Mouse (Mus musculus) lung, postnatal 4 days (tissue): ENCODE measurements around the gene Hoxd3.

Experiments used
- DNase-seq, 2 experiments: peaks; one replicate each; pipeline ENCODE4 v3.0.0; 2021

The Hoxd3 gene

DNA sequence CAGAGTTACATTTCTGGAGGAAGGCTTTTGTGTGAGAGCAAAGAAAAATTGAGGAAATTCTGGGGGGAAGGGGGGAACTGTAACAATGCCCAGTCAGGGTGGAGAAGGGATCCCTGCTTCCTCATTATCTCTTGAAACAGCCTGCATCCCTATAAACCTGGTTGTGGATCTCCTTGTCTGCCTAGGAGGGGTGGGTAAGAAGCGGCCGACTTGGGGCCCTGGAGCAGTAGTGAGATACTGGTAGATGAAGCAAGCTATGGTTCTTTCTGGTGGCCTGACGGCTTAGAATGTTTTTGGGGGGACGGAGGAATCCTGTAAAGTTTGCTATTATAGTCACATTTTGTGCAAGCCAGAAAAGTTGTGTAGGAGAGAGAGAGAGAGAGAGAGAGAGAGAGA is 18.3 kb upstream of the Hoxd3 start:
- no peak for DNase-seq

DNA sequence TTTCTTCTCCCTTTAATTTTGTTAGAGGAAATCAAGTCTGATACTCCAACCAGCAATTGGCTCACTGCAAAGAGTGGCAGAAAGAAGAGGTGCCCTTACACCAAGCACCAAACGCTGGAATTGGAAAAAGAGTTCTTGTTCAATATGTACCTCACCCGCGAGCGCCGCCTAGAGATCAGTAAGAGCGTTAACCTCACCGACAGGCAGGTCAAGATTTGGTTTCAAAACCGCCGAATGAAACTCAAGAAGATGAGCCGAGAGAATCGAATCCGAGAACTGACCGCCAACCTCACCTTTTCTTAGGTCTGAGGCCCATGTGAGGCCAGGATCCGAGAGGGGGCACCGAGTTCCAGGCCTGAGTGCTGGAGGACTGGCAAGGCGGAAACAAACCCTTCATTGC is 17.7 kb upstream of the Hoxd3 start:
- DNase-seq, result no peak

DNA sequence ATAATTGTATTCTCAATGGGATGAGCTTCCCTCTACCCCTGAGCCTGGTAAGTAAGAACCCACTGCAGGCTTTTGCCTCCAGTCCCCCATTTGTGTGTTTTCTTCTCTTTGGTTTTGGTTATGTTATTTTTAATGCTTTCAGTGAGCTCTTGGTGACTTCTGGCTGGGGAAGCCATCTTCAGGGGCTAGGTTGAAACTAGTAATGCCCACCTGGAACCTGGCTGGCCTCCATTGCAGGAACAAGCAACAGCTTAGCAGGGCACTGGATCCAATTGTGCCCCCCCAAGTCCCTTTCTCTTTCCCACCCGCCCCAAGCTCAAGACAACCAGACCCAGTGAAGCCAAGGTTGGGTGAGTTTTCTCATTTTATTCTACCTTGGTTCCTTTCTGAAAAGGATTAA is 16.3 kb upstream of the Hoxd3 start:
- no peak for DNase-seq

DNA sequence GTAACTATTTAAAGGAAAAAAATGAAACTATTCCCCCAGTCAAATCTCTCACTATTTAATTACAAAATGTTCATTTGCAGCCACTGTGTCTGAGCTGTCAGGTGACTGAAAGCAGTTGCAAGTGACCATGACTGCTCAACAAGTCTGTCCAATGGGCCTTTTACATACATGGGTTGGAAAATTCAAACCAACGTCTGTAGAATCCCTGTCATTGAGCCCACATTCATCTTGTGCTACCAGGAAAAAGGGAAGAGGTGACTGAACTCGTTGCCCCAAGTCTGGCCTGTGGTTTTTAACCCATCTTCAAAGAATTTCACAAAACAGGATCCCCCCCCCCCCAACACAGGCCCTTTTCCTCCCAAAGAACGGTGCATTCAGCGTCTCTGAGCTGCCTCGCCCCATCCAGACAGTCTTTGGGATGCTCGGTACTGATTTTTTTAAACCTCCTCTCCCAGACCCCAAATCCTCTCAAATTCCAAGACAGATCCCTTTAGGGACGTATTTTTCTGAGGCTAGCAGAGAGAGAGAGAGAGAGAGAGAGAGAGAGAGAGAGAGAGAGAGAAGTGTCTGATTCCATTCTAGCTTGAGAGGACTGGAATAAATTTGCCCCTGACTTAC is 15.8 kb upstream of the Hoxd3 start:
- no peak for DNase-seq

DNA sequence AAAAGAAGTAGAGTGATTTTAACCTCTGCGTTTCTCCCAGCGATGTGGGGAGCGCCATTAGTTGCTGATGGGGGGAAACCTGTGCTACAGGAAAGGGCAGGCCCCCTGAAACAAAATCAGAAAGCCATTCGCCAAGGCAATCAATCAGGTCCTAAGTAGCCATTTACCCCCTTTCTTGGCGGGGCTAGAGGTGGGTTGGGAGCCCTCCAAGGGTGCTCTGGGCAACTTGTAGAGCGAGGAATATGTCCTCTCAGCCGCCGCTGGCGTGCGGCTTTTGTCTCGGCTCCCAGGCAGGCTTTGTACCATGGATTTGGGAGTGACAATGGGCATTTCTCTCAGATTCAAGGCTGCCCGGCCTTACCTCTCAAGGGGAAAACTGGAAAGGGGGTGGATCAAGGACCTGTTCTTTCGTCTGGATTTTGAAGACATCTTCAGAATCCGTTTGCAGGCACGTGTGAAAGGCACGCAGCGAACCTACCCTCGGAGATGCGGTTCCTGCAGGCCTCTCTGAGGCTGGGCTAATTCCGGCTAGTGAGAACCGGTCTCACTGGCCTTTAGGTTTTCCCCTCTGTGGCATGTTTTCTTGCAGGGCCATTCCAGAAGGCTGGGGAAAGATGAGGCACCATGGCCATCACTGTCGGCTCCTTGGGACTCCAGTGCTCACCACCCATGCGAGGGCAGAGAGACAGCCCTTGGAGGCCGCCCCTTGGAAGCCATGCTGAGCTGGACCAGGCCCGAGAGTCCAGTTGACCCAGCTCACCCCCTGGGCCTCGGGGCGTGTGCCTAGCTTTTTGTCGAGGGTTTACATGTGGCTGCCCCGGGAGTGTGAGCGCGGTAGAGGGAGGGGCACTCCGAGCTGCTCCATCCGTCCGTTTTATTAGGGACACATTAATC is 15.0 kb upstream of the Hoxd3 start:
- DNase-seq, result no peak

DNA sequence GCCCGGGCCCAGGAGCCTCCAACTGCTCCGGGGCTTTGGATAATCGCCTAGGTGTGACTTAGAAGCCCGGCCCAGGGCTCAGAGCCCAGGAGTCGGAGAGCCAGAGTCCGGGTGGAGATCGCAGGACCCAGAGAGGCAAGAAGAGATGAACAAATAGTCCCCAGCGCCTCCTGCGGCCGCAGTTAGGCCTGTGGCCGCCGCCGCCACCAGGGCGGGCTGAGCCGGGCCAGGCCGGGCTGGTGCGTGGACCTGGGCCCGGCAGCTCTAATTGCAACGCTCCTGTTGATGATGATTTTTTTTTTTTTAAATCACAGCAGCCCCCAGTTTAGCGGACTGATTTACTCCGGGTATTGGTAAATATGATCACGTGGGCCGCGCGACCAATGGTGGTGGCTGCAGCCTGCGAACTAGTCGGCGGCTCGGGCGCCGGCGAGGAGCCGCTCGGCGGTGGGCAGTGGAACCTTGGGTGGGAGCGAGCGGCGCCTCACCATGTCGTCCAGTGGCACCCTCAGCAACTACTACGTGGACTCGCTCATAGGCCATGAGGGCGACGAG is 14.1 kb upstream of the Hoxd3 start, which contains the start of gene Hoxd9:
Gene Hoxd9, plus strand, starts transcription at position 161 of the 555 bp plus-strand sequence.
- DNase-seq, result peak in 1 of 2 experiments; percentile 37

DNA sequence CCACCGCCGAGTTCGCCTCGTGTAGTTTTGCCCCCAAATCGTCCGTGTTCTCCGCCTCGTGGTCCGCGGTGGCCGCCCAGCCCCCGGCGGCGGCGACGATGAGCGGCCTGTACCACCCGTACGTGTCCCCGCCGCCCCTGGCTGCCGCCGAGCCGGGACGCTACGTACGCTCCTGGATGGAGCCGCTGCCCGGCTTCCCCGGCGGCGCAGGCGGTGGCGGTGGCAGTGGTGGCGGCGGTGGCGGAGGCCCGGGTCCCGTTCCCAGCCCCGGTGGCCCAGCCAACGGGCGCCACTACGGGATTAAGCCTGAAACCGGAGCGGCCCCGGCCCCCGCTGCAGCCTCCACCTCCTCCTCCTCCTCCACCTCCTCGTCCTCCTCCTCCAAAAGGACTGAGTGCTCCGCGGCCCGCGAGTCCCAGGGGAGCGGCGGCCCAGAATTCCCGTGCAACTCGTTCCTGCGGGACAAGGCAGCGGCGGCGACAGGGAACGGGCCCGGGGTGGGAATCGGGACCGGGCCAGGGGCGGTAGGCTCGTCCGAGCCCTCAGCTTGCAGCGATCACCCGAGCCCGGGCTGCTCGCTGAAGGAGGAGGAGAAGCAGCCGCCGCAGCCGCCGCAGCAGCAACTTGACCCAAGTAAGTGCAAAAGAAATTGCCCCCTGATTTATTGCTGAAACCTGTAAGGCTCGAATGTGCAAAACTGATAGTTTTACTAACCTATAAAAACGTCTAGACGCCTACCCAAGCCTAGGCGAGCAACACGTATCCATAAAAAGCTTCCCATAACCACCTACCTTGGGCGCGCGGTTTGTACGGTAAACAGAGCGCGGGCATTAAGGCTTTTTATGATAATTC is 13.3 kb upstream of the Hoxd3 start:
- peak in 1 of 2 experiments; percentile 28 for DNase-seq

DNA sequence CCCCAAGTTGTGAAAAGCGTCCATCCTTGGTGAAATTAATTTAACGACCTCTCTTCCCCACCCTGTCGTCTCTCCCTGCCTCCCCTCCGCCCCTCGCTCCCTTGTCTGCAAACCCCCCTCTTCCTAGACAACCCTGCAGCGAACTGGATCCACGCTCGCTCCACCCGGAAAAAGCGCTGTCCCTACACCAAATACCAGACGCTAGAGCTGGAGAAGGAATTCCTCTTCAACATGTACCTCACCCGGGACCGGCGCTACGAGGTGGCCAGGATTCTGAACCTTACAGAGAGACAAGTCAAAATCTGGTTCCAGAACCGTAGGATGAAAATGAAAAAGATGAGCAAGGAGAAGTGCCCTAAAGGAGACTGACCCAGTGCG is 12.7 kb upstream of the Hoxd3 start:
- no peak for DNase-seq

DNA sequence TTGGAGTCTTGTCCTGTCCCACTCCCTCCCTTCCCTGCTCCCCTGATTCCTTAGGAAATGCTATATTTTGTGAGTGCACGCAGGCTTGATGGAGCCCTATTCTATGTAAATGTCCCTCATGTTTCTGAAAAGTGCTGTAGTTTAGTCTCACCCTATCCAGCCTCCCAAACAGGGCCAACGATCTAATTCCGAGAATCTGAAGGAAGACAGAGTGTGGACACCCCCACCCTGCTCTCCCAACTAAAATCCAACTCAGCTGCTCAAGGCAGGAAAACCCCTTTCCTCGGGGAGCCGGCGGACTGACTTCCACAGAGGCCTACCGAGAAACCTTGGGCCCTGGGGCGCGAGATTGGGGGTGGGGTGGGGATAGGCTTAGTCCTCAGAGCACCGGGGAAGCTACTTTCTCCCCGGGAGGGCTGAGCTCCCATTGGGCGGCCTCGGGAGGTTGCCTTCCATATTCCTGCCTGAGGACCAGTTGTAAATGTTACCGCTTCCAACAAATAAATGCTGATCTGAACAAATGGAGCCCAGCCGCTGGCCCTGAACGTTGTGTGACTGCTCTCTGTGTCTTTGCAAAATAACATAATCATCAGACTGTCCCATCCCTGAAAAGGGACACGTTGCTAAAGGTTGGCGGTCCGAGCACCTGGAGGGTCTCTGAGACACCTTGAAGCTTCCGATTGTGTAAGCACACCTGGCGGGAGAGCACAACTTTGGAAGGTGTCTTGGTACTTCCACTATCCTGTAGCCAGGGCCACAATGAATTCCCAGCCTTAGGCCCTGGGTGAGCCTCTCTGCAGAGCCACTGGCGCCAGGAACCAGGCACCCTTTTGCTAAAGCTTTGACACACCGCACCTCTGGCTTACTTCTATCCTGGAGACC is 11.8 kb upstream of the Hoxd3 start:
- DNase-seq, result no peak

DNA sequence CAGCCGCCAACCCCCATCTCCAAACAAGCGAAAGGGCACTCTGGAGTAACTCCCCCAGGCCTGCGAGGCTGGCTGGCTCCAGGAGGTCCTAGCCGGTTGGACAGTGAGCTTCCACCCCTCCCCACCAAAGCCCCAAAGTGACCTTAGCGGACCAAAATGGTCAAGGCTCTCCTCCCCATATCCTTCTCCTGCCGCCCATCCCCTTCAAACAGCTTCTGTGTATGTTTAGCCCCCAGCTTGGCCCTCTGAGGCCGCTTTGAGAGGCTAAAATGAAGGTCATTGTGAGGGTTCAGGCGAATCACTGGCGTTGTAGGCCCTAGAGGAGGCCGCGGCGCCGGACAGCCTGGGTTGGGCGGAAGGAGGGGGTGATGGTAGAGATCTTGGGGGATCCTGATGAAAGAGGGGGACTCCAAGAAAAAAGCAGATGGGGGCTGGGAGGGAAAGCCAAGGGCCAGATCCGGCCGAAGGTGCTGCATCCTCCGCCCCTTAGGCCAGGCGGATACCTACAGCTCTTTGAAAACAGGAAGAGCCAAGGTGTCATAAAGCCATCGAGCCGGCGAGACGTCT is 11.1 kb upstream of the Hoxd3 start:
- DNase-seq, result no peak

DNA sequence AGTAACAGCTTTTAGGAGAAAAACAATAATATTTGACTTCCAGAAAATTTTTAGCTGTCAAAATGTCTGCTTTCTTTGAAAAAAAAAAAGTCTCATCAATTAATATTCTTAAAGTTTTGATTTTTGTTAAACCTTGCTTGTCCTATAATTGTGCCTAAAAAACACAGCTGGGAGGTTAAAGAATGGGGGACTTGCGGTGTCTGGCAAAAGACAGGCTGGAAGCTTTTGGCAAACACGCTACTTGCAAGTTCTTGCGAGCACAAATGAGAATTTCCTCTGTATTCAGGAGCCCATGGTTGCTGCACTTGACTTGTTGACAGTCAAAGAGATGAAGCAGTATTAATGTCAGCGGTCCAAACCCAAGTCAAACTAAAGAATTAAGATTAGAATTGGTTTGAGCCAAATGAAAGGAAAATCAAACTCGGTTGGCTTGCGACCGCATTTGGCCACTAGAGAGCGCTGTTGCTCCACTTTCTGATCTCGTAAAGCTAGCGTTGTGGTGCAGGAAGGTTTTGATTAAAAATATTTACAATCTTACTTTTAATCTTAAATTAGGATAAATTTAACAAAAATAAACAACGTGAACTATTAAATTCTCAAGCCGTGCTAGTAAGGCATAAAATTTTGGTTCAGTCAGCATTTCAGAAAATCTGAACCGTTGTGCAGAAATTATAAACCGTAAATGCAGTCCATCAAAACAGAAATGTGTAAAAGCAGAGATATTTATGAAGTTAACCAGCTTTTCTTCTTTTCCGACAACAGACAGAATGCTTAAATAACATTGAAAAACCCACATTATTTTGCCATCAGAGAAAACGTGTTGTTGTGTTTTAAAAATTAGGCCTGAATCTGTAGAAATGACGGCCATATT is 9.5 kb upstream of the Hoxd3 start:
- peak; percentile 58 to 82 for DNase-seq

DNA sequence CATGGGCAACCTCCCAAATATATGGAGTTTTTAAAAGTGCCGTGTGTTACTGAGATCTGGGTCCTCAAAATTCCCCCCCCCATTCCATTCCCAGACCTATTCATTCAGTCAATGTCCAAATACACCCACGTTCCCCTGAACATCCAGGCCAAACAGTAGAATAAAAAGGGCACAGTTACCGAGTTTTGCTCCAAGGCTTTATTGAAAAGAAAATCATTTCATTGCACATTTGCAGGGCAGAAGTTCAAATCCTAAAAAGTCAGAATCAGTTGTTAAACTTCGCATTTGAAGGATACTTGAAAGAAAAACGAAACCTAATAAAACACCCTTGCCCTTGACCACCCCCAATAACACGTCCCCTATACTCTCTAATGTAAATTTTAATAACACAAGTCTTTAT is 8.9 kb upstream of the Hoxd3 start:
- DNase-seq, result no peak

DNA sequence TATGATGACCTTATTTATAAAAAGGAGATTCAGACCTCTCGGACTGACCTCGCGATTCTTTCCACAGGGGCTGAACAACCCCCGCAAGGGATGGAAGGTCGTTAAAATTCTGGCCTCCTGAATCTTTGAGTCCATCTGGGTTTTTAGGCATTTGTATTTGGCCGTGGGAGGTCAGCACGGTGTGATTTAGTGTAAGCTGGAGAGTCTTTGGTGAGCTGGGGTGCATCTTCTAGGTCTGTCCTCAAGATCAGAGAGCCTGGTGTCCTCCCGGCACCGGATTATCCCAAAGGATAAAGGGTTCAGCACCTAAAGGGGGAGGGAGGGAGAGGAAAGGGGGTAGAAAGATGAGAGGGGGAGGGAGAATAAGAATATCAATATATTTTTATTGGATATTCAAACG is 8.4 kb upstream of the Hoxd3 start:
- DNase-seq, result no peak

DNA sequence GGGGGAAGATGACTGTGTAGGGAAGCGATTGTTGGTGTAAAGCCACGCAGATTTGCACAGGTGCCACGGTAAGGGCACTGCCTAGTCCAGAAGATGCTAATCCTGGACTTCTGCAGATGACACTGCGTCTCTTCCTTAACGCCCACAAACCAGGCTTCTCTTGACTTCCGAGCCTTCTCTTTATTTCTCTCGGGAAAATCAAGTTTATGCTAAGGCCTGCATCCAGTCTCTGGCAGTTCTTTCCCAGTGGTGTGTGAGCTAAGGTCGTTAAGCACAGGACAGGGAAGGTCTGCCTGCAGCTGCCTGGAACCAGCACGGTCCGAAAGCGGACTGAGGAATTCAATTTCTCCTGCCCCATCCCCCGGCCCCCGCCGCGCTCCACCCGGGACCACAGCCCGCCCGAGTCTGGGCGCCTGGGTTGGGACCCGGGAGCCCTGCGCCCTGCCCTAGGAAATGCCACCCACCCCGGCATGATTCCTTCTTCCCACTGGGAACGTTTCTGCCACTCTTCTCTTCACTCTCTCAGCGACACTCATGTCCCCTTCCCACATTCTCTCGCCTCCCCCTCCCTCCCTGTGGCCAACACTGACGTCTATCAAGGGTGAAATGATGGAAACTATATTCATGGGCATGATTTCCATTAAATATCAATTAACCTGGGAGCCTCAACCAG is 7.9 kb upstream of the Hoxd3 start:
- no peak for DNase-seq

DNA sequence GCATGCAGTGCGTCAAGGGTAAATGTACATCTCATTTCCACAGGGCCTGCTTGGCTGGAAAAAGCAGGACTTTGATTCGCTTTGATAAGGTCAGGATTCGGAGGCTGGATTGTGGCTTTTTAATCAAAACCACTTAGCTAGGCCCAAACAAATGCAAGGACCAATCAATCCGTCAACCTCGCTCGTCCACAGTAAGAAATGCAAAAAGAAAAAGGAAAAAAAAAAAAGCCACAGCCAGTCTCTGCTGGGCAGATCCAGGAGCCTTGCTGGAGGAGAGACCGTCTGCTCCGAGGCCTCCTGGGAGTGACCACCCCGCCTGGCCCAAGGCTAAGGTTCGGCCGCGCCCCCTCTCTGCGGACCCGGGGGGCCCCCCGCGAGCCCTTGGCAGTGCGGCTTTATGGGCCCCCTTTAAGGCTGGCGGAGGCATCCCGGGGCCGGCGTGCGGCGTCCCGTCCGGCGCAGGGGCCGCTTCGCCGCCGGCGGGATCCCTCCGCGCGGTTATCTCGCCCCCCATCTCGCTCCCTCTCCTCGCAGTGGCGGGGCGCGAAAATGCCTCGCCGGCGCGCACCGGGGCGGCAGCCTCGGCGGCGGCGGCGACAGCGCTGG is 7.2 kb upstream of the Hoxd3 start, which contains the start of gene Hoxd8:
Gene Hoxd8, plus strand, starts transcription at position 223 of the 606 bp plus-strand sequence.
- no peak for DNase-seq

DNA sequence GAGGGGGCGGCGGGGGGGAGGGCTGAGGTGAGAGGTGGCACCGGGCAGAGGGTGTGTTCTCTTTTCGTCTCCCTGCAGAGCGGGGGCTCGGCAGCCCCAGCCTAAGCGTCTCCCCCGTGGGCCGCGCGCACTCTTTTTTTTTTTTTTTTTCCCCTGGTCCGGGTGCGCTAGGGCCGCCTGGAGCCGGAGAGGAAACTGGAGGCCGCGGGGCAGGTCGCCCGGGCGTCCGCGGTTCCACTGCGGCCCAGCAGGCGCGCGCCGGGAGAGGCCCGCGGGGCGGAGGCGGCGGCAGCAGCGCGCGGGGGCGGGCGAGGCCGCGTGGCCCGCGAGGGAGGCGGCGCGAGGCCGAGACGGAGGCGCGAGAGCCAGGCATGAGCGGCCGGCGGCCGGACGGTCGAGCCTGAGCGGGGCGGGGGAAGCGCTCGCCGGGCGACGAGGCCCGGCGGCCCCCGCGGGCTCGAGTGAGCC is 6.7 kb upstream of the Hoxd3 start:
- peak in 1 of 2 experiments; percentile 50 for DNase-seq

DNA sequence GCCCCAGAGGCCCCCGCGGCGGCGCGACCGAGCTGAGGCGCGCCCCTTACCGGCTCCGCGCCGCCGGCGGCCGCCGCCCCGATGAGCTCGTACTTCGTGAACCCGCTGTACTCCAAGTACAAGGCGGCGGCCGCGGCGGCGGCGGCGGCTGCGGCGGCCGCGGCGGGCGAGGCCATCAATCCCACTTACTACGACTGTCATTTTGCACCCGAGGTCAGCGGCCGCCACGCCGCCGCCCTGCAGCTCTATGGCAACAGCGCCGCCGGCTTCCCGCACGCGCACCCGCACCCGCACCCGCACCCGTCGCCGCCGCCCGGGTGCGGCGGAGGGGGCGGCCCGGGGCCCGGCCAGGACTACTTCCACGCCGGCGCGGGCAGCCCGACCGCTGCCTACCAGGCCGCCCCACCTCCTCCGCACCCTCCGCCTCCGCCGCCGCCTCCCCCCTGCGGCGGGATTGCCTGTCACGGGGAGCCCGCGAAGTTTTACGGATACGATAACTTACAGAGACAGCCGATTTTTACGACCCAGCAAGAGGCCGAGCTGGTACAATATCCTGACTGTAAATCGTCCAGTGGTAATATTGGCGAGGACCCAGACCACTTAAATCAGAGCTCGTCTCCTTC is 6.1 kb upstream of the Hoxd3 start:
- peak in 1 of 2 experiments; percentile 27 for DNase-seq

DNA sequence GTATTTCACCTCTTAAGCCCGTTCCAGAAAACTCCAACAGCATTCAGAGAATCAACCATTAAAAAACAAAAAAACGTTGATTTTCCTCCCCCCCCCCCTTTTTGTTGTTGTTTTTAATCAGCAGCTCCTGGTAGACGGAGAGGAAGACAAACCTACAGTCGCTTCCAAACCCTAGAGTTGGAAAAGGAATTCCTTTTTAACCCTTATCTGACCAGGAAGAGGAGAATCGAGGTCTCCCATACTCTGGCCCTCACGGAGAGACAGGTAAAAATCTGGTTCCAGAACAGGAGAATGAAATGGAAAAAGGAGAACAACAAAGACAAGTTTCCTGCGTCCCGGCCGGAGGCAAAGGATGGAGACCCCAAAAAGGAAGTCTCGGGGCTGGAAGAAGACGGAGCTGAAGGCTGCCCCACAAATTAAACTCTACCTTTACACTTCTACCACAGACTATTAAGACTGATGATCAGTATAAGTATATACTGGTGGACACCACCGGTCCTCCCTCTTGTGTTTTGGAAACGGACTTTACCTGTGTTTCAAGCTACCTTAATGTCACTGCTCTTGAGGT is 5.2 kb upstream of the Hoxd3 start:
- DNase-seq, result no peak

DNA sequence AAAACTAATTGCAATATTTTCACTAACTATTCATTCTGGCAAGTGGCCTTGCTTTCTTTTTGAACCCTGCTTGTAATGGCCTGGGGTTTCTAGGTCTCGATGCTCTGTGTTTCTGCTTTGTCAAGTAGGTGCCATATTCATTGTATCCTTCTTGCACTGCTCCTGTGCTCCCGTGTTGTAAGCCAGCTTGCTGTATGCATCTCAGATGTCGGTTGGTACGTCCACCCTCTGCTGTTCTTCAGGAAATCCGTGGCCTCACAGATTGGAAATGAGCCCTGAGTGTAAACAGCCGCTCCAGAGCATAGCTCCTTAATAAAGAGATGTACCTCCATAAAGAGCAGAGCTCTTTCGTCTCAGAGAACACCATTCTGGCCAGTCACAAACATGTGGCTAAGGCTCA is 4.1 kb upstream of the Hoxd3 start:
- no peak for DNase-seq
